Mouse (Mus musculus) lung, postnatal 0 days (tissue): ENCODE results near the gene Hist1h2af. TPM values are rescaled to one million over a fixed set of nuclear protein-coding genes. Genes with fewer than 3 reads are reported as not detected.
"Not testable (repeated sequence)": the region's sequence is repeated elsewhere in the genome, so short reads cannot be mapped to it uniquely, and the experiment has no call there.

Source experiments
- ATAC-seq: fragments of 200-750 bp; cut with Nextera tagmentation; 2 replicates; pipeline ENCODE4 v1.8.0; 2017; ENCODE audit warnings: moderate library complexity
- DNase-seq: peaks from one replicate; pipeline ENCODE4 v3.0.0-alpha.2; 2016; ENCODE audit warnings: low spot score
- H3K27ac ChIP-seq: fragments of 300-500 bp; sonication (generic); 2 replicates; pipeline ENCODE4 v1.5.1; 2014; ENCODE audit warnings: antibody characterized with exemption, mild to moderate bottlenecking, low read length, mixed read lengths
- H3K27me3 ChIP-seq: fragments of 300-500 bp; sonication (generic); replicated peaks from 2 replicates; pipeline ENCODE4 v1.6.1; 2014; ENCODE audit warnings: low read length, mixed read lengths; ENCODE audit not compliant: insufficient read depth
- H3K36me3 ChIP-seq: fragments of 300-500 bp; sonication (generic); 2 replicates; pipeline ENCODE4 v1.6.1; 2014; ENCODE audit warnings: low read length, mixed read lengths; ENCODE audit not compliant: insufficient read depth
- H3K4me1 ChIP-seq: fragments of 300-500 bp; sonication (generic); 2 replicates; pipeline ENCODE4 v1.6.1; 2014; ENCODE audit warnings: antibody characterized with exemption, low read depth, low read length, mixed read lengths; ENCODE audit not compliant: insufficient read depth
- H3K4me2 ChIP-seq: fragments of 300-500 bp; sonication (generic); replicated peaks from 2 replicates; pipeline ENCODE4 v1.6.1; 2014; ENCODE audit warnings: low read depth, mild to moderate bottlenecking, low read length, moderate library complexity, mixed read lengths
- H3K4me3 ChIP-seq: fragments of 300-500 bp; sonication (generic); 2 replicates; pipeline ENCODE4 v1.5.1; 2014; ENCODE audit warnings: low read depth, low read length
- H3K9ac ChIP-seq: fragments of 300-500 bp; sonication (generic); replicated peaks from 2 replicates; pipeline ENCODE4 v1.6.1; 2014; ENCODE audit warnings: low read depth, mild to moderate bottlenecking
- H3K9me3 ChIP-seq: fragments of 300-500 bp; sonication (generic); 2 replicates; pipeline ENCODE4 v1.6.1; 2016; ENCODE audit warnings: low read length, mixed read lengths
- CTCF ChIP-seq: IDR thresholded peaks from 2 replicates; pipeline ENCODE4 v1.5.1; 2016; ENCODE audit warnings: antibody characterized with exemption, mild to moderate bottlenecking
- EP300 ChIP-seq: IDR thresholded peaks from 2 replicates; pipeline ENCODE4 v1.6.1; 2016; ENCODE audit warnings: antibody characterized with exemption, mild to moderate bottlenecking, control low read depth
- WGBS: fragments of 180-500 bp; shearing (Covaris S2); extraction: QIAGEN DNeasy Blood & Tissue Kit; methylation state at CpG from one replicate; pipeline ENCODE4 v1.1.7; 2014; 5-methylcytosine and 5-hydroxymethylcytosine counted together
- polyA plus RNA-seq: library from polyadenylated mRNA; unstranded; fragments of >200 nt; fragmentation: Nextera tagmentation; extraction: Ambion mirVana; gene quantifications from 2 replicates; pipeline ENCODE4 v1.2.1, GENCODE M21; 2015

Gene Hist1h2af
- polyA plus RNA-seq, 1 experiment from 2014 or later: 1.3 TPM

DNA sequence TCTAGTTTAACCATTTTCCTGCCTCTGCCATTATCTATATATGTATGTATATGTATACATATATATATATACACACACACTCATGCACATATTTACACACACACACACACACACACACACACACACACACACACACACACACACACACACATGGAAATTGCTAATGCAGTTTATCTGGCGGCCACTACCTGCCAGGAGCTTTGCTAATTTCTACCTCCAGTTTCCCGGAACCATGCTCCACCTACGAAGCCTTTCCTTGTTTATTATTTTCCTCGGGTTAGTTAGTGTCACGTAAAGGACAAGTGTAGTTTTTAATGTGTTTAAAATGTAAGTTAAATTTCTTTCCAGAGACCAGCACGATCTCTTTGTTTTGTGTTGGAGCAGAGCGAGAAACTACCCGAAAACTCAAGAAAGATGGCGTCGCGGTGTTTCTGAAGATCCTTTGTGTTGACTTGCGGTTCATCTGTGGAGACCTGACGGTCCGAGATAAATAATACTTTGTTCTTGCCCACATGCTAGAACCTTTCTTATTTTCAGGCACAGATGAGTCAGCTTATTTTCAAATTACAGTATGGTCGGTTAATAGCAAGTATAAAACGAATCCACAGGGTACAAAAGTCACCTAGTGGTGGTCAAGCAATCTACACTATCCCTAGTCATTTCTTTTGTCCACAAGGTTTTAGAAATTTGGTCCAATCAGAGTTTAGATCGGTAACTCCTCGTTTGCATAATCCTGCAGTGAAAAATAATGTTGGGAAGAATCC, 29.2 kb downstream of the Hist1h2af start:
- Histone ChIP-seq H3K4me2 (peak overlapping the region; percentile 70), H3K4me3 (peak overlapping the region; percentile 38), H3K9me3 (no peaks in the 10 kb centered on the region), H3K9ac (peak overlapping the region; percentile 51), H3K4me1 (no peaks in the 10 kb centered on the region), H3K27me3 (no peaks in the 10 kb centered on the region), H3K36me3 (no peaks in the 10 kb centered on the region), H3K27ac (peak overlapping the region; percentile 91)
- WGBS: 2% methylated on average over 18 of the region's 18 CpGs
- DNase-seq (peak; percentile 96), ATAC-seq (peak; percentile 67)
- TF ChIP-seq EP300 (no peak; the same call in 1 of the 2 replicates), CTCF (peak; percentile 77)

DNA sequence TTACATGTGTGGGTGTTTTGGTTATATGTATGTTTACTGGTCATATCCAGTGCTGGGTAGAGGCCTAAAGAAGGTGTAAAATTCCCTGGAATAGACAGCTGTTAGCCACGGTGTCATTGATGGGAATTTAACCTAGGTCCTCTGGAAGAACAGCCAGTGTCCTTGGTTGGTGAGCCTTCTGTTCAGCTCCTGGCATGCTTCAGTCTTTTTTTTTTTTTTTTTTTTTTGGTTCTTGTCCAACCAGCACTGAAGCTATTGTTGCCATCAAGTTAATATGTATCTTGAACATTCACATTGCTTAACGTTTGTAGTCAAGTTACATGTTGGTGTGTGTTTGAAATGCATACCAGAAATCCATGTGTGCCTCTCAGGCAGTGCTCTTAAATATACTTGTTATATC, 30.8 kb downstream of the Hist1h2af start:
- DNase-seq (peak; percentile 4), ATAC-seq (no peak)
- H3K4me3 ChIP-seq: no peak overlapping the region
- no peak overlapping the region for H3K9ac ChIP-seq
- TF ChIP-seq CTCF: no peak
- TF ChIP-seq EP300: no peak
- no peak overlapping the region for H3K4me2 ChIP-seq
- H3K27ac ChIP-seq: no peak overlapping the region
- H3K27me3 ChIP-seq: no peaks in the 10 kb centered on the region
- no peaks in the 10 kb centered on the region for H3K4me1 ChIP-seq
- no peaks in the 10 kb centered on the region for H3K9me3 ChIP-seq
- no peaks in the 10 kb centered on the region for H3K36me3 ChIP-seq
- 61% methylated on average over 2 of the region's 2 CpGs for WGBS

DNA sequence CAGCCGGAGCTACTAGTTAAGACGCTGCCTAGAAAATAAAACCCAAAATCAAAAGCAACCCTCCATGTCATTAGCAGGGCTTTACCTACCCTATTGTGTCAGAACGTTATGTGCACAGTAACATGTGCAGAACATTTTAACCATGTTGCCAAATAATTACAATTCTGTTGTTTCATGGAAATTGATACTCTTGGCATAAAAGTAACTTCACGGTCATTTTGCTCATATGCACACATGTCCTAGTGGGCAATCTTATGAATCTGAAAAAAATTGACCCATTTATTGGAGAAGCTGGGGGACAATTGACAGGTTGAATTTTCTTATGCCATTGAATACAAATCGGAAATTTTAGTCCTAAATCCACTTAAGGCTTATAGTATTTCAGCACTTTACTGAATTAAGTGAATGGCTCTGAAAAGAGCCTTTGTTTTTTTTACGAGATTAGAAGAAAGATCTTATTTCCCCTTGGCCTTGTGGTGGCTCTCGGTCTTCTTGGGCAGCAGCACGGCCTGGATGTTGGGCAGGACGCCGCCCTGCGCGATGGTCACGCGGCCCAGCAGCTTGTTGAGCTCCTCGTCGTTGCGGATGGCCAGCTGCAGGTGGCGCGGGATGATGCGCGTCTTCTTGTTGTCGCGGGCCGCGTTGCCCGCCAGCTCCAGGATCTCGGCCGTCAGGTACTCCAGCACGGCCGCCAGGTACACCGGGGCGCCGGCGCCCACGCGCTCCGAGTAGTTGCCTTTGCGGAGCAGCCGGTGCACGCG, 36.7 kb downstream of the Hist1h2af start:
- ATAC-seq (peak; percentile 25), DNase-seq (peak; percentile 15)
- not testable (repeated sequence) for H3K36me3 ChIP-seq, H3K4me1 ChIP-seq, H3K27me3 ChIP-seq, H3K9me3 ChIP-seq
- peak overlapping the region; percentile 64 for H3K4me2 ChIP-seq
- peak; percentile 23; the same call in 1 of the 2 replicates for TF ChIP-seq CTCF
- peak overlapping the region; percentile 33 for H3K4me3 ChIP-seq
- H3K9ac ChIP-seq: peak overlapping the region; percentile 34; the same call in 1 of the 2 replicates
- peak overlapping the region; percentile 91 for H3K27ac ChIP-seq
- 3% methylated on average over 15 of the region's 41 CpGs for WGBS

DNA sequence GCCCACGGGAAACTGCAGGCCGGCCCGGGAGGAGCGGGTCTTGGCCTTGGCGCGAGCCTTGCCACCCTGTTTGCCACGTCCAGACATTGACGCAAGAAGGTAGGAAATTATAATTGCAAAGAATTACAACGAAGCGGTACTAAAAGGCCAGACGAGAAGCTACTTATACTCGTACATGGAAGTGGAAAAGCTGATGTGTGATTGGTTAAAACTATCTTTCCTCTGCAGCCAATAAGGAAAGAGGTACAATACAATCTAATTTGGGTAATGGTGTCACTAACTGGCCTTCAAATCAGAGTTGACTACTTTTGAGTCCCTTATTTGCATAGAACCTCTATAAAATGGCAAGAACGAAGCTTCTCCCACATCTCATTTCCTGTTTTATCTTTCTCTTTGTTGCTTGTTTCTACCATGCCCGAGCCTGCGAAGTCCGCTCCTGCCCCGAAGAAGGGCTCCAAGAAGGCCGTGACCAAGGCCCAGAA, 37.4 kb downstream of the Hist1h2af start, which contains the start of the genes Hist1h2ae and Hist1h2bg:
Gene Hist1h2ae (minus strand): TSS at position 199 of the 482 bp plus-strand sequence.
Gene Hist1h2bg (plus strand): TSS at position 375 of the 482 bp plus-strand sequence.
- peak; percentile 99 for DNase-seq
- whole genome bisulfite sequencing: 3% methylated on average over 17 of the region's 18 CpGs
- peak within 1 kb of the TSS; percentile 33 for H3K4me3 ChIP-seq
- peak within 1 kb of the TSS; percentile 64 for H3K4me2 ChIP-seq
- H3K27me3 ChIP-seq: no peaks in the 10 kb centered on the region
- H3K36me3 ChIP-seq: no peaks in the 10 kb centered on the region
- TF ChIP-seq EP300 (peak; percentile 72), CTCF (no peak)
- peaks cover 6% of the 10 kb centered on the region; the same call in 1 of the 2 replicates for H3K4me1 ChIP-seq
- H3K9ac ChIP-seq: peak within 1 kb of the TSS; percentile 34; the same call in 1 of the 2 replicates
- peak; percentile 87 for ATAC-seq
- no peaks in the 10 kb centered on the region for H3K9me3 ChIP-seq
- H3K27ac ChIP-seq: peak within 1 kb of the TSS; percentile 91

DNA sequence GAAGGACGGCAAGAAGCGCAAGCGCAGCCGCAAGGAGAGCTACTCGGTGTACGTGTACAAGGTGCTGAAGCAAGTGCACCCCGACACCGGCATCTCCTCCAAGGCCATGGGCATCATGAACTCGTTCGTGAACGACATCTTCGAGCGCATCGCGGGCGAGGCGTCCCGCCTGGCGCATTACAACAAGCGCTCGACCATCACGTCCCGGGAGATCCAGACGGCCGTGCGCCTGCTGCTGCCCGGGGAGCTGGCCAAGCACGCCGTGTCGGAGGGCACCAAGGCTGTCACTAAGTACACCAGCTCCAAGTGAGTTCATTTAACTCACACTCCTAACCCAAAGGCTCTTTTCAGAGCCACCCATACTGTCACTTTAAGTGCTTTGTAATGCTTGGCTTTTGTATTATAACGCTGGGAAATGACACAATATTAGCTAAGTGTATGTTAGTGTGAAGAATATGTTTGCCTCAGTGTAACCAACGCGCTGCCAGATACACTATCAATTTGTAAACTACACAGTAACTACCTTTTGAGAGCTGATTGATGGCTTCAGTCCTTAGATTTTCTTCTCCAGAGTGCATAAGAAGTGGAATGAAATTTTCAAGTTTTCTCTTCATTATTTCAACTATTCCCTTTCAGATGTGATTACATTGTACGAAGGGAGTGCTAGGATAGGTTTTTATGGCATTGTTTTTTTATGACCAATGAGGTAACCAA, 38.0 kb downstream of the Hist1h2af start:
- peak overlapping the region; percentile 91 for H3K27ac ChIP-seq
- H3K9me3 ChIP-seq, ATAC-seq, H3K36me3 ChIP-seq, H3K27me3 ChIP-seq: not testable (repeated sequence)
- H3K4me3 ChIP-seq: peak overlapping the region; percentile 33
- peak overlapping the region; percentile 17; the same call in 1 of the 2 replicates for H3K9ac ChIP-seq
- 0 out of 2 replicates have a peak, but pooled peaks have one; percentile 15 for TF ChIP-seq EP300
- H3K4me1 ChIP-seq: peaks cover 11% of the 10 kb centered on the region; the same call in 1 of the 2 replicates
- WGBS: under 1% methylated on average over 8 of the region's 34 CpGs
- DNase-seq: peak; percentile 17
- H3K4me2 ChIP-seq: peak overlapping the region; percentile 64
